In genomic region chr5:136442238-136443187, GRCm38 (mm10) we compare ENCODE assay signal across 7 mouse cellular contexts.
DNase-seq lines count a peak whose midpoint lies in the region; ATAC-seq and TF ChIP-seq lines count a peak whose summit lies in the region.

No protein-coding gene starts in this region.

- WGBS in limb, embryonic 13.5 days = 70% methylated on average over 11 of the region's 11 CpGs
- WGBS in limb, embryonic 10.5 days = 82% methylated on average over 11 of the region's 11 CpGs
- 25% methylated on average over 11 of the region's 11 CpGs for WGBS in forebrain, embryonic 16.5 days
- WGBS in kidney, adult 2 months = 42% methylated on average over 11 of the region's 11 CpGs
- WGBS in stomach, postnatal 0 days = 64% methylated on average over 11 of the region's 11 CpGs

- H3K27me3 ChIP-seq in limb, embryonic 13.5 days = peaks cover 39% of the 10 kb centered on the region
- H3K27me3 ChIP-seq in limb, embryonic 10.5 days (ENCODE audit: low read depth, poor library complexity, severe bottlenecking) = no peaks in the 10 kb centered on the region
- H3K27me3 ChIP-seq in forebrain, embryonic 16.5 days (replicated peaks; ENCODE audit: control insufficient read depth, insufficient read depth, low read length) = no peaks in the 10 kb centered on the region
- H3K27me3 ChIP-seq in kidney, adult 2 months (replicated peaks; ENCODE audit: control insufficient read depth, insufficient read depth, low read length) = no peaks in the 10 kb centered on the region
- no peaks in the 10 kb centered on the region for H3K27me3 ChIP-seq in stomach, postnatal 0 days (ENCODE audit: control insufficient read depth, insufficient read depth, low read length)

- TF ChIP-seq POLR2A in kidney, adult 2 months (IDR thresholded peaks at IDR 0.05; ENCODE audit: low read depth, low read length) = no peak

- TF ChIP-seq CTCF in kidney, adult 2 months (conservative IDR thresholded peaks at IDR 0.05; ENCODE audit: insufficient read depth, insufficient read length, low read depth, low read length) = no peak
- TF ChIP-seq CTCF in stomach, postnatal 0 days (IDR thresholded peaks at IDR 0.05; ENCODE audit: low read depth) = no peak

- TF ChIP-seq EP300 in stomach, postnatal 0 days (optimal IDR thresholded peaks at IDR 0.05) = no peak

- 0 out of 2 replicates have a peak, but pooled peaks cover 4% of the 10 kb centered on the region for H3K36me3 ChIP-seq in limb, embryonic 13.5 days
- peaks cover 6% of the 10 kb centered on the region; the same call in 1 of the 2 replicates for H3K36me3 ChIP-seq in limb, embryonic 10.5 days
- no peaks in the 10 kb centered on the region for H3K36me3 ChIP-seq in forebrain, embryonic 16.5 days (ENCODE audit: control insufficient read depth, insufficient read depth)
- H3K36me3 ChIP-seq in kidney, adult 2 months (ENCODE audit: control insufficient read depth, insufficient read depth, low read length) = no peaks in the 10 kb centered on the region
- H3K36me3 ChIP-seq in stomach, postnatal 0 days (ENCODE audit: control insufficient read depth, insufficient read depth, low read length) = no peaks in the 10 kb centered on the region

- H3K4me2 ChIP-seq in limb, embryonic 13.5 days (replicated peaks) = no peak overlapping the region
- H3K4me2 ChIP-seq in forebrain, embryonic 16.5 days (ENCODE audit: low read length) = peak overlapping the region; percentile 10; the same call in 1 of the 2 replicates
- H3K4me2 ChIP-seq in stomach, postnatal 0 days (replicated peaks; ENCODE audit: low read depth) = no peak overlapping the region

- H3K9ac ChIP-seq in limb, embryonic 13.5 days = no peak overlapping the region
- no peak overlapping the region for H3K9ac ChIP-seq in forebrain, embryonic 16.5 days (replicated peaks; ENCODE audit: low read depth, low read length)
- H3K9ac ChIP-seq in stomach, postnatal 0 days (ENCODE audit: low read length) = no peak overlapping the region

- H3K4me3 ChIP-seq in limb, embryonic 13.5 days = no peak overlapping the region
- no peak overlapping the region for H3K4me3 ChIP-seq in limb, embryonic 10.5 days
- H3K4me3 ChIP-seq in forebrain, embryonic 16.5 days (replicated peaks; ENCODE audit: low read length) = no peak overlapping the region
- H3K4me3 ChIP-seq in kidney, adult 2 months (ENCODE audit: insufficient read depth, low read depth, low read length) = no peak overlapping the region
- no peak overlapping the region for H3K4me3 ChIP-seq in stomach, postnatal 0 days (ENCODE audit: low read depth, low read length)

- no peak overlapping the region for H3K27ac ChIP-seq in limb, embryonic 13.5 days
- H3K27ac ChIP-seq in limb, embryonic 10.5 days = no peak overlapping the region
- peak overlapping the region; percentile 89 for H3K27ac ChIP-seq in forebrain, embryonic 16.5 days (ENCODE audit: low read length)
- 0 out of 2 replicates have a peak overlapping the region, but pooled peaks have one; percentile 8 for H3K27ac ChIP-seq in kidney, adult 2 months (ENCODE audit: insufficient read depth, low read depth, low read length)
- H3K27ac ChIP-seq in stomach, postnatal 0 days (replicated peaks) = no peak overlapping the region

- H3K9me3 ChIP-seq in limb, embryonic 13.5 days = no peaks in the 10 kb centered on the region
- H3K9me3 ChIP-seq in limb, embryonic 10.5 days (replicated peaks) = no peaks in the 10 kb centered on the region
- H3K9me3 ChIP-seq in forebrain, embryonic 16.5 days (ENCODE audit: control insufficient read depth, low read length) = no peaks in the 10 kb centered on the region
- H3K9me3 ChIP-seq in stomach, postnatal 0 days (ENCODE audit: control insufficient read depth, low read length) = no peaks in the 10 kb centered on the region

- ATAC-seq in limb, embryonic 13.5 days (ENCODE audit: low FRiP score, low read depth) = peak; percentile 28; the same call in 1 of the 2 replicates
- peak; percentile 93 for ATAC-seq in forebrain, embryonic 16.5 days
- 0 out of 2 replicates have a peak, but pooled peaks have one; percentile 32 for ATAC-seq in stomach, postnatal 0 days (ENCODE audit: low FRiP score, low TSS enrichment)
- no peak for ATAC-seq in inflammation-experienced regulatory T-cells, adult 6 months

- no peak for DNase-seq in limb, embryonic 10.5 days (ENCODE audit: low spot score)
- peak; percentile 86 for DNase-seq in kidney, adult 2 months
- no peak for DNase-seq in stomach, postnatal 0 days (ENCODE audit: low spot score)
- no peak for DNase-seq in embryo, embryonic 11 days

- peaks cover 17% of the 10 kb centered on the region for H3K4me1 ChIP-seq in limb, embryonic 13.5 days
- peaks cover 7% of the 10 kb centered on the region for H3K4me1 ChIP-seq in limb, embryonic 10.5 days
- peaks cover 29% of the 10 kb centered on the region for H3K4me1 ChIP-seq in forebrain, embryonic 16.5 days (replicated peaks; ENCODE audit: control insufficient read depth, insufficient read depth, low read length)
- peaks cover 17% of the 10 kb centered on the region; the same call in 1 of the 2 replicates for H3K4me1 ChIP-seq in kidney, adult 2 months (ENCODE audit: control insufficient read depth, insufficient read depth, low read length)
- H3K4me1 ChIP-seq in stomach, postnatal 0 days (replicated peaks; ENCODE audit: control insufficient read depth, insufficient read depth) = no peaks in the 10 kb centered on the region

Comparison
In these comparisons a context has a peak if more than half of its experiments do, and no peak if none do; other contexts are left out.
1. H3K27ac ChIP-seq: peak in forebrain, embryonic 16.5 days (single experiment) and kidney, adult 2 months (single experiment); none in limb, embryonic 13.5 days (single experiment), limb, embryonic 10.5 days (single experiment) and stomach, postnatal 0 days (single experiment).